Mouse (Mus musculus) spleen, postnatal 10 days (tissue): ENCODE measurements at regions not wholly inside any gene's neighbourhood (a gene's known extent, or its start where the extent isn't known, plus 50 kb on each side); places are given as distances from the start of the nearest gene placed in this dataset.
A peak's percentile ranks its signal among the peaks of the same experiment; 100 is the strongest.

Source experiments
- DNase-seq, 2 experiments: peaks; one replicate each; pipeline ENCODE4 v3.0.0; 2021 to 2022; ENCODE audit warnings: low spot score in 2 of 2

DNA sequence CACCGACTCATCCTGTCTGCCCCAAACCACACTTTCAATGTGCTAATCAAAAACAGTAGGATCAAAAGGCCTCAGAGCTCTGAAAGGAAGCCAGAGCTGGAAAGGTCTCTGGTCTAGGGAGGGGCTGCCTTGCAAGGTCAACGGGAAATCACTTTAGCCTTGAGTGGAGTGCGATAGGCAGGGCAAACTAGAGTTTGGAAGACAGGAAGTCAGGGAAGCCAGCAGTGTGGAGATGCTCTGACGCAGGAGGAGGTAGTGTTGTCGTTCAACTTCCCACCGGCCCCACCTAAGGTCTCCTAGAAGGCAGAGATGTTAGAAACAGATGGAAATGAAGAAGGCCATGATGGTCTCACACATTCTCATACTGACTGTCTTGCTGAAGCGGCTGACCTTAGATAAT, 52.0 kb upstream of the Trp53i11 start:
- no peak for DNase-seq

DNA sequence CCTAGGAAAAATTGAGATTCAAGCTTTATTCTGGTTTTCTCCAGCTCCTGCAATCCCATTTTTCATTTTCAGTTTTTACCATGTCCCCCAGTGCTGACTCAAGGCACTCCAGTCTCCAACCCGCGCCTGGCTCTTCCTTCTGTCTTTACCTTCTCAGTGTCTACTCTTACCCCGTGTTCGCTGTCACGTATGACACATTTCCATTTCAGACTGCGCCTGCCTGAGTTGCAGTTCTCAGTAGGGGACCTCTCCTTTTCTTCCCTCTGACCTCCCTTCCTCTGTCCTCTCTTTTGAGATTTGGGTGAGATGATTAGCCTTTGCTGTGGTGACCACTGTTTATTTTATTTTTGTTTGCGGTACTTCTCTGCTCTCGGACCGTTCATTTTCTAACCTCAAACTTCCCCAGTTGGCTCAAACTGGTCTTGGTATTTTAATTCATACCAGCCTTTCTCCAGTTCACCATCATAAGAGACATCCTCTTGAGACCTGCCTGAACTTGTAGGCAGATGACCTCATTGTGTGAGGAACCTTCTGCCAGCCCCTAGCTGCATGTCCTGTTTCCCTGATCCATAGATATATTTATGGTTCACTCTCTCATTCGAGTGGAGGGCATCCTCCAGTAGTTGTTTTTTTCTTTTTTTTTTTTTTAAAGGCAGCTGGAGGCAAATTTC, 53.9 kb upstream of the Trp53i11 start:
- no peak for DNase-seq

DNA sequence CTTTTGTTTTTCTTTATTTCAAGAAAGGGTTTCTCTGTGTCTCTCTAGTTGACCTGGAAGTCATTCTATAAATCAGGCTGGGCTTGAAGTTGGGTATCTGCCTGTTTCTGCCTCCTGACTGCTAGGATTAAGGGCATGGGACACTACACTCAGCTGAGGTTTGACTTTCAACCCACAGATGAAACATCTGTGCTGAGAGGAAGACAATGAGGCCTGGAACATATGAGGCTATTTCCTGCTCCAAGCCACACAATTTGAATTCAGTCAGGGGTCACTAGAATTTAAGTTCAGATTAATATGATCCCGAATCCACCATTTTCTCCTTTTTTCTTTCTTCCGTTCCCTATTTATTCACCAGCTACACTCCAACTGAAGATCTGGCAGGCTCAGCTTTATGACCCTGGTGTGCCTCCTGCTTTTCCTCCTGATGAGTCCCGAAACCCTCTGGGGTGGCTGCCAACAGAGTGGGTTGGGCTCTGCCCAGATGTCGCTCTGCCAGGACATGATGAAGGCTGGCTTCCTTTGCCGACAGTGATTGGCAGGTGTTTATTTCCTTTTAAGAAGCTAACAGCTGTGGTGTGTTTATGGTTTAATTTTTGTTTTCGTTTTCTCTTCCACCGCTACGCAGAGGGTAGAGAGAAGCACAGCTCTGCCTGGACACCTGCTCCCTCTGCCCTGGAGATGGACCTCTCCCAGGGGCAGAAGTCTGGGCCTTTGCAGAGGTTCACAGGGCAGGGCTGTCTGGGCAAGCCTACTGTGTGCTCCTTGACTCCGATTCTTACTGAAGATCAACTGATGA, 55.3 kb upstream of the Trp53i11 start:
- DNase-seq = peak in 1 of 2 experiments; percentile 44

- no peak for DNase-seq
Observed at GRCm38 (mm10) chr2:93131236-93131635, 56.1 kb upstream of the Trp53i11 start.

DNA sequence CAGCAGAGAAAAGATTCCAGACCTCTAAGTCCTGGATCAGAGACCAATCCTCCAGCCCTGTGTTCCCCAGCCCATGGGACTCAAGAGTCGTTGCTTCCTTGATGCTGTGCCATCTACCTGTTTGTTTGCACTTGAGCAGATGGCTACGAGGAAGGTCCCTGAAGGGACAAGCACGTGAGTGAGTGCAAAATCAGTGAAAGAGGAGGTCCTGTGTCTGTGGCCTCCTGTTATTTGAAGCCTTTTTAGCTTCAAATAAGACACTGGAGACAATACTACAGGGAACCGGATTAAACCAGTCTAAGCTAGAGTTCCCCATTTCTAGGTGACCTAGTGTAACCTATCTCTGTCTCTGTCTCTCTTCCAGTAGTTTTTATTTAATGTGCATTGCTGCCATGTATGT, 58.2 kb upstream of the Trp53i11 start:
- DNase-seq = no peak

DNA sequence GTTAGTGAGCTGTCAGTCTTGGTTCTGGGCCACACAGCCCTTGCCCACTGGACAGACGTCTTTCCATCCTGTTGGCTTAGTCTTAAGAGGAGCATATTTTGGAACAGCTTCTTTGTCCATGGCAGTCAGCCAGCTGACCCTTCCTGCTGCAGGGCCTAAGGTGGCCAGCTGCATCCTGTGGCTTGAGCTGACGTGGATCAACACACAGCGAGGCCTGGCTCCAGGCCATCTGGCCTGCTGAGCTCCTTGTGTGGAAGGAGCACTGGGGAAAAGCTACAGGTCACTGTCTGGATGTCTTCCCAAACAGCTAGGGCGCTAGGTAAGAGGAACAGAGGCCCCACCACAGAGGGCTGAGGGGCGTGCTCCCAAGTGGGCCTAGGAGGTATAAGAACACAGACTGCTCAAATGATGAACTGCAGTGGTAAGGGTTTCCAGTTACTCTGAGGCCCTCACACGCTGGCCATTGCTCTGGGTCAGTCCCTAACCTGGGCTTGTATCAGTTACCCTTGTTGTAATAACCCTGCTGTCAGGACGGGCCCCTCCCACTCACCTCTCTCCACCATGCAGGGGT, 60.7 kb upstream of the Trp53i11 start:
- DNase-seq = peak in 1 of 2 experiments; percentile 26

- DNase-seq = no peak
Observed at GRCm38 (mm10) chr2:93126112-93126511, 61.2 kb upstream of the Trp53i11 start.

DNA sequence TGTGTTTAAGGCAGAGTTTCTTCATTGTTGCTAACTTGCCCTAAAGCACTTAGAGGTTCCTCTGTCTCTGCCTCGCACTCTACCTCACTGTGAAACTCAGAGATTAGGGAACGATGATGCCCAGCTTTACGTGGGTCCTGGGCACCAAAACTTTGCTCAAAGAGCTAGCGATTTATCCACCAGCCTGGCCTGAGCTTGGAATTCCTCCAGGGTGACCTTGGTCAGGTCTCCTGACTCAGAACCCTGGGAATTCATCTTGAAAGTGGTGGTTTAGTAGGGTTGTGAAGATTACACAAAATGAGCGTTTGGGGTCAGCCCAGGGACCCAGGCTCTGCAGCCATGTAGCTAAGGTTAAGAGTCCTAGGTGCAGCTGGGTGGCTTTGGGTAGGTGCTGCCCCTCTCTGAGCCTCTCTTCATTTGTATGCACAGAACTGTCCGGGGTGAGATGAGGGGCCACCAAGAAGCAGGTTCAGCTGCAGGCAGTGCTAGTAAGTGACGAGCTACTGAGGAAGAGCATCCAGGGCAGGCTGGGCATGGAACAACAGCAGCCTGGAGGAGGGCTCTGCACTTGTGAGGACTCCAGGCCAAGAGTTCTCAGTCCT, 62.4 kb upstream of the Trp53i11 start:
- DNase-seq = no peak

GRCm38 (mm10) chr2:93123829-93124228, 63.5 kb upstream of the Trp53i11 start:
- no peak for DNase-seq

- DNase-seq = no peak
Observed at GRCm38 (mm10) chr2:93120386-93120785, 67.0 kb upstream of the Trp53i11 start.

DNA sequence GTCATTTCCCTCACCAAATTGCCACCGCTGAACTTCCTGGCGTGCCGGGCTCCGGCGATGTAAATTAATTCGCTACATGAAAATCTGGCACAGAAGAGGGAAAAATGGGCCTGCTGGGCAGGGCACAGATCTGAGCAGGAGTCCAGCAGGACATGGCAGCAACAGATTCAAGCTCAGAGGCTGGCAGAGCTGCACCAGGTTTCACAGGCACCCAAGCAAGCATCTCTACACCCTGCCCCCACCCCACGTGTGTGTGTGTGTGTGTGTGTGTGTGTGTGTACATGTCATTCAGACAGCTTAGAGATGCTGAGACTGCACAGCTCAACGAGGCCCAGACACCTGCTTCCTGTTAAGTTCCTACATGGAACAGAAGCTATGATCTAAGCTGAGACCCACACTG, 68.3 kb upstream of the Trp53i11 start:
- DNase-seq = peak in 1 of 2 experiments; percentile 27

DNA sequence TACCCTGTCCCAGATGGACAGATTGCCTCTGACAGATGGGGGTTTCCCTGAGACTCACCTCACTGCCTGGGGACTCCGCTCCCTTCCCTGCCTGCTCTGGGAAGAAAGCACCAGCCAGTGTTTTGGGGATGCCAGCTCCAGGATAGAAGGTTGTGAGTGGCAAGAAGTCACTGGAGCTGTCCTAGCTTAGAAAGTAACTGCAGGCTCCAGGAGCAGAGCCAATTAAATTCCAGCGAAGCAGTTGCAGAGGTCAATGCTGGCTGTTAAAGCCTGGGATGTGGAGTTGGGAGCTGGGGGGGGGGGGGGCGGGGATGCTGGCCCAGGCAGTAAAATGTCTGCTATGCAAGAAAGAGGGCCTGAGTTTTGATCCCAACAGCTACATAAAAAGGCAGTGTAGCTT, 69.3 kb upstream of the Prdm11 start:
- DNase-seq = no peak

- no peak for DNase-seq
Observed at GRCm38 (mm10) chr2:93113929-93114328, 68.0 kb upstream of the Prdm11 start.

DNA sequence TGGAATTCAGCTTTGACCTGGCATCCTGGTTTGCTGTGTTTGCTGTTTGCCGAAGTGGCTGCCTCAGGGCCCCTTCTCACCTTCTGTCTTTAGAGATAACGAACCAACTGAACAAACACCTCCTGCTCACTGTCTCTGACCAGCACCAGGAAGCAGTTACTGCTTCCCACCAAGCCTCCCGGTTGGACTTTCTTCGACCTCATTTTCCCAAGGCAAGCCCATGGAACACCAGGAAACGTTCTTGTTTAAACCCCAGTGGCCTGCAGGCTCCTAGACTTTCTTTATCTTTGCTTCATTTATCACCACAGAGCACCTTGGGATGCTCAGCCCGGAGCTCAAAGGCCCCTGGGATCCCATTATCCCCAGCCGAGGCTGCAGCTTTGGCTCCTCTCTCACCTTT, 66.4 kb upstream of the Prdm11 start:
- no peak for DNase-seq

GRCm38 (mm10) chr2:93110898-93111297, 64.9 kb upstream of the Prdm11 start:
- no peak for DNase-seq

GRCm38 (mm10) chr2:93106581-93106980, 60.6 kb upstream of the Prdm11 start:
- DNase-seq = no peak

GRCm38 (mm10) chr2:93101991-93102390, 56.0 kb upstream of the Prdm11 start:
- DNase-seq = no peak

GRCm38 (mm10) chr2:93099780-93100179, 53.8 kb upstream of the Prdm11 start:
- no peak for DNase-seq

GRCm38 (mm10) chr2:93097016-93097415, 51.0 kb upstream of the Prdm11 start:
- DNase-seq = no peak

DNA sequence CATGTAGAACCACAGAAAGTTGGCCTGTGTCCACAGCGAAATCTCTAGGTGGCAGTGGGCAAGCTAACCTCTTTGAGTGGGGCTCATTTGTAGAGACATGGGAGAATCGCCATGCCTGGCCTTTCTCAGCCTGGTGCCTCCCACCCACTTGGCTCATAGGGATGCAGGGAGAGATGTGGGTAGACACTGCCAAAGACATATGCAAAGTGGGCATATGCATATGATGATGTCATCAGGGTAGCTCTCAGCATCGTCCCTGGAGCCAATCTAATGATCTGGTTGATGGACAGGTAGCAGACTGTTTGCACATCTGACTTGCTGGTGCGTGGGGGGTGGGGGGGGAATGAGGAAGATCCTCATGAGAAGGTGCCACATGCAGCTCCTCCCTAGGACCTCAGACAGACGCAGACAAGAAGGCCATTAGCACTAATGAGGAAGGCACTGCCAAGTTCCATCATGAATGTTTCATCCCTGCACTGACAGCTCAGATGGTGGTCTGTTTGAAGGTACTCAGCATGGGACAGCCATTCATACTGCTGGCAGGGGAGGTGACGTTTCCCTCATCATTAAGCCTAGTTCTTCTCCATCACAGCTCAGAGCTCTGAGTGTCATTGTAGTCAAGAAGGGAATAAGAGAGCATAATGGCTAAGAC, 50.2 kb upstream of the Prdm11 start:
- no peak for DNase-seq
